Mouse (Mus musculus) liver, embryonic 12.5 days (tissue): Measurements from ENCODE around the gene Gm9913. TPM values are rescaled to one million over a fixed set of nuclear protein-coding genes. Genes with fewer than 3 reads are reported as not detected.

Experiments
- ATAC-seq: fragments of 200-750 bp; cut with Nextera tagmentation; 2 replicates; pipeline ENCODE4 v1.8.0; 2017; ENCODE audit warnings: moderate number of reproducible peaks, mild to moderate bottlenecking, moderate library complexity
- H3K27ac ChIP-seq: fragments of 300-500 bp; sonication (generic); 2 replicates; pipeline ENCODE4 v1.5.1; 2016; ENCODE audit warnings: mild to moderate bottlenecking
- H3K27me3 ChIP-seq: fragments of 300-500 bp; sonication (generic); replicated peaks from 2 replicates; pipeline ENCODE4 v1.6.1; 2016; ENCODE audit warnings: mild to moderate bottlenecking, moderate library complexity
- H3K36me3 ChIP-seq: fragments of 300-500 bp; sonication (generic); 2 replicates; pipeline ENCODE4 v1.6.1; 2016; ENCODE audit warnings: mild to moderate bottlenecking, moderate library complexity
- H3K4me1 ChIP-seq: fragments of 300-500 bp; sonication (generic); 2 replicates; pipeline ENCODE4 v1.6.1; 2016
- H3K4me2 ChIP-seq: fragments of 300-500 bp; sonication (generic); 2 replicates; pipeline ENCODE4 v1.6.1; 2016; ENCODE audit warnings: mild to moderate bottlenecking, moderate library complexity
- H3K4me3 ChIP-seq: fragments of 300-500 bp; sonication (generic); 2 replicates; pipeline ENCODE4 v1.5.1; 2016; ENCODE audit warnings: mild to moderate bottlenecking, moderate library complexity
- H3K9ac ChIP-seq: fragments of 300-500 bp; sonication (generic); 2 replicates; pipeline ENCODE4 v1.6.1; 2016; ENCODE audit warnings: mild to moderate bottlenecking, moderate library complexity
- H3K9me3 ChIP-seq: fragments of 300-500 bp; sonication (generic); replicated peaks from 2 replicates; pipeline ENCODE4 v1.6.1; 2016; ENCODE audit warnings: mild to moderate bottlenecking, moderate library complexity
- WGBS: fragments of 180-500 bp; shearing (Covaris S2); methylation state at CpG from one replicate; pipeline ENCODE4 v1.1.7; 2016; ENCODE audit not compliant: insufficient replicate concordance; 5-methylcytosine and 5-hydroxymethylcytosine counted together
- polyA plus RNA-seq: library from polyadenylated mRNA; unstranded; fragments of >200 nt; fragmentation: Nextera tagmentation; extraction: Ambion mirVana; gene quantifications from 2 replicates; pipeline ENCODE4 v1.2.1, GENCODE M21; 2016

The Gm9913 gene
- polyA plus RNA-seq, 1 experiment from 2014 or later, result 0.05 TPM

DNA sequence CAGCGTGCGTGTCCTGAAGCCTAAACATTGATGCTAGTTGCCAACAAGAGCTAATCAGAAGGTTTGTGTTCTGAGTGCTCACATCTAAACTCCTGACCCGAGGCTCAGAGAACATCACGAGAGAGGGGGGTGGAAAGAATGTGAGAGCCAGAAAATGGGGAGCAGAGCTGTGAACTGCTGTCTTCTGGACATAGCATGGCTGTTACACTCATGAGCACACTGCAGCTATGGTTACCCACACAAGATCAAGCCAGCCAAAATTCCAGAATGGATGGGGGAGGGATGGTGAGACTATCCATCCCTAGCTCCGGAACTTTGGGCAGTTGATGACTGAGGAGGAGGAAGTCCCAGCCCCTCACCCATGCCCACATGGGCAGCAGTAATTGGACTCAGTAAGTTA lies 24.8 kb upstream of the Gm9913 start:
- Histone ChIP-seq H3K9ac (no peak overlapping the region), H3K27ac (no peak overlapping the region), H3K36me3 (no peaks in the 10 kb centered on the region), H3K4me2 (no peak overlapping the region), H3K4me1 (no peaks in the 10 kb centered on the region), H3K4me3 (no peak overlapping the region), H3K27me3 (no peaks in the 10 kb centered on the region), H3K9me3 (no peaks in the 10 kb centered on the region)
- ATAC-seq, result no peak
- 64% methylated on average over 5 of the region's 5 CpGs for WGBS

DNA sequence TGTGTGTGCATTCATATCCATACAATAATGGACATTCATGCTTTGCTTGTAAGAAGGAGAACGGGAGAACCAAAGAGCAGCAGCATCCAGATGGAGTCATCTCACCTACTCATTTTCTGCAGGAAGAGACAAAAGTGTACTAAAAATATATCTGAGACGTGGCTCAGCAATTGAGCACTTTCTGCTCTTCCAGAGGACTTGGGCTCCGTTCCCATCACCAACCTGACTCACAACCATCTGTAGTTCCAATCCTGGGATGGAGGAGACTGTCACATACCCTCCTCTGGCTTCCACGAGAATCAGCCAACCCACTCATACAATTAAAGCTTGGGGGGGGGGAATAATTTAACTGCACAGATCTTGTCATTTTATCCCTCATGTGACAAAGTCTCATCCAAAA lies 23.8 kb upstream of the Gm9913 start:
- Histone ChIP-seq H3K4me2 (no peak overlapping the region), H3K27me3 (no peaks in the 10 kb centered on the region), H3K4me3 (no peak overlapping the region), H3K4me1 (no peaks in the 10 kb centered on the region), H3K27ac (no peak overlapping the region), H3K9me3 (no peaks in the 10 kb centered on the region), H3K36me3 (no peaks in the 10 kb centered on the region), H3K9ac (no peak overlapping the region)
- ATAC-seq, result no peak
- WGBS, result 69% methylated on average over 4 of the region's 4 CpGs

DNA sequence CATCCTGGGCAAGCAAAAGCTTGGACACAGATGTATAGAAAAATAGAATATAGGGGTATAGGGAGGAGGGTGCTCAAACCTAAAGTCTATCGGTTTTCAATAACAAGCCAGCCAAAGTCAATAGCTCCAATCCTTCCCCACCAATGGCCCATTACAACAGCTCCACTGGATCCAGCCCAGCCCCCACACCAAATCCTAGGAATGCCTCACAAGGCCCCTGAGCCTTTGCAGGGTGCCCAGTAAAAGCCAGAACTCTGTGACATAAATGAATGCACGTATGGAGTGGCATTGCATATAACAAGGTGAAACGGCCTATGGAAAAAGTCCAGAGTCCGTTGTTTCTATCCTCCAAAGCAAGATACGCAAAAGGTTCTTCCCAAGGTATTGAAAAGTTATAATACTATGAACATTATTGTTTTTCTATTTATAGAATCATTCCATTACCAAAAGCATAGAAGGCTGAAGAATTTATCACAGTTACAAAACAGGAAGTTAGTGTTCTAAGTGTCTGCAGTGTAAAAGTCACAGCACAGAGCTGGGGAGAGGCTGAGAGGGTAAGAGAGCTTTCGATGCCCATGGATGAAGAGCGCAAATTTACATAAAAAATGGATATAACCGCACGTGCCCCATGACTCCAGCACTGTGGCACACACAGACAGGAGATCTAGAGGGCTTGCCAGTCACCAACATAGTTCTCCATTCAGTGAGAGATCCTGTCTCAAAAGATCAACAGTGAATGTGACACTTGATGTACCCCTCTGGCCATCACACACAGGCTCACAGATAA lies 23.2 kb upstream of the Gm9913 start:
- WGBS, result 77% methylated on average over 9 of the region's 9 CpGs
- no peak for ATAC-seq
- Histone ChIP-seq H3K4me1 (no peaks in the 10 kb centered on the region), H3K27ac (no peak overlapping the region), H3K4me3 (no peak overlapping the region), H3K4me2 (no peak overlapping the region), H3K27me3 (no peaks in the 10 kb centered on the region), H3K36me3 (no peaks in the 10 kb centered on the region), H3K9me3 (no peaks in the 10 kb centered on the region), H3K9ac (no peak overlapping the region)

DNA sequence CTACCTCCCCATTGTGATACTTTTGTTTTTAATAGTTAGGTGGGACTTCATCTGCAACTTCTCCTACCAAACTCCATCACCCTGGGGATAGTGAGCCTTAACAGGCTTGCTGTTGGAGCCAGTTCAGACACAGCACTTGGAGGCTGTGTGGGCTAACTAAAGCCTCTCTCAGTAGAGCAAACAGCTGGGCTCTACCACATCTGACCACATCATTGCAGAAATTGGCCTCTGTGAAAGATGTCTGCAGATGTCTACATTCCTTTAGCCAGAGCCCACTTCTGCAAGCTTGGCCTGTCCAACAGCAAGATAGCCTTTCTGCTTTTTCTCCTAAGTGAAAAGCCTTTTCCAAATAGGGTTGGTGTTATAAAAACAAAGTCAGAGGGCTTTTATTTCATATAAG lies 20.7 kb upstream of the Gm9913 start:
- H3K4me2 ChIP-seq, result no peak overlapping the region
- H3K36me3 ChIP-seq, result no peaks in the 10 kb centered on the region
- ATAC-seq, result no peak
- no peaks in the 10 kb centered on the region for H3K4me1 ChIP-seq
- H3K27ac ChIP-seq, result no peak overlapping the region
- no peaks in the 10 kb centered on the region for H3K9me3 ChIP-seq
- no peak overlapping the region for H3K4me3 ChIP-seq
- no peaks in the 10 kb centered on the region for H3K27me3 ChIP-seq
- no peak overlapping the region for H3K9ac ChIP-seq

DNA sequence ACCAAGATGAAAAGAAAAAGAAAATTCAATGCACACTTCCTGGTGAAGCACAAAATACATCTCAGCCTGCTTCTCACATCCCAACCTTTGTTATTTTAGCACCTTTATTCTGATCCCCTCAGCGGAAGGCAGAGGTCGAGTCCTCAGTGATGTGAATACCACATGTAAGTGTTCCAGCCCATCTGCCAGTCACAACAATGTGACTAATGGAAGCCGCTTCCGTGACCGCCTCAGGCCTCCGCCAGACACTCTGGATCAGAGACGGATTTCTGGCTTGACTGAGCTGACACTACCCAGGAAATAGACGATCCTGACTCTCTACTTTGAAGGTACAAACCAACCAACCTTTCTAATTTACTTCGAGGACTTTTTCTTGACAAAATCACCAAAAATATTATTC lies 20.0 kb upstream of the Gm9913 start:
- Histone ChIP-seq H3K4me2 (no peak overlapping the region), H3K4me3 (no peak overlapping the region), H3K9me3 (no peaks in the 10 kb centered on the region), H3K27ac (no peak overlapping the region), H3K9ac (no peak overlapping the region), H3K27me3 (no peaks in the 10 kb centered on the region), H3K36me3 (no peaks in the 10 kb centered on the region), H3K4me1 (no peaks in the 10 kb centered on the region)
- 69% methylated on average over 9 of the region's 9 CpGs for WGBS
- ATAC-seq, result no peak

DNA sequence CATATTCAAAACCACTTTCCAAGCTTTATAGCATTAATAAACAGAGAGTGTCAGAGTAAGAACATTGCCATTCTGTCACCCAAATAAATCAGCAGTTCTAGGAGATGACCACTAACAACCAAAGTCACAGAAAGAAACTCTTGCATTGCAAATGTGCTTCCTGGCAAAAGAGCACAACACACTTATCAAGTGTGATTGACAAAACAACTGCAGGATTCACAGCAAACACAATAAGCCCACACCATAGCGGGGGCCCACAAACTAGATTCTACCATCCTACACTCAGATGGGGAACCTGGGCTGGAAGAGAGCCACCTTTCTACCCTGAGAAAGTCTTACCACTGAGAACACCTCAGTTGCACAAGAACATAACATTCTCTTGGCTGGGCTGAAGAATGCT lies 14.9 kb upstream of the Gm9913 start:
- H3K27ac ChIP-seq, result no peak overlapping the region
- no peak overlapping the region for H3K9ac ChIP-seq
- H3K4me2 ChIP-seq, result no peak overlapping the region
- 86% methylated on average over 1 of the region's 1 CpGs for WGBS
- no peaks in the 10 kb centered on the region for H3K36me3 ChIP-seq
- H3K4me3 ChIP-seq, result no peak overlapping the region
- H3K9me3 ChIP-seq, result no peaks in the 10 kb centered on the region
- ATAC-seq, result no peak
- no peaks in the 10 kb centered on the region for H3K27me3 ChIP-seq
- no peaks in the 10 kb centered on the region for H3K4me1 ChIP-seq

DNA sequence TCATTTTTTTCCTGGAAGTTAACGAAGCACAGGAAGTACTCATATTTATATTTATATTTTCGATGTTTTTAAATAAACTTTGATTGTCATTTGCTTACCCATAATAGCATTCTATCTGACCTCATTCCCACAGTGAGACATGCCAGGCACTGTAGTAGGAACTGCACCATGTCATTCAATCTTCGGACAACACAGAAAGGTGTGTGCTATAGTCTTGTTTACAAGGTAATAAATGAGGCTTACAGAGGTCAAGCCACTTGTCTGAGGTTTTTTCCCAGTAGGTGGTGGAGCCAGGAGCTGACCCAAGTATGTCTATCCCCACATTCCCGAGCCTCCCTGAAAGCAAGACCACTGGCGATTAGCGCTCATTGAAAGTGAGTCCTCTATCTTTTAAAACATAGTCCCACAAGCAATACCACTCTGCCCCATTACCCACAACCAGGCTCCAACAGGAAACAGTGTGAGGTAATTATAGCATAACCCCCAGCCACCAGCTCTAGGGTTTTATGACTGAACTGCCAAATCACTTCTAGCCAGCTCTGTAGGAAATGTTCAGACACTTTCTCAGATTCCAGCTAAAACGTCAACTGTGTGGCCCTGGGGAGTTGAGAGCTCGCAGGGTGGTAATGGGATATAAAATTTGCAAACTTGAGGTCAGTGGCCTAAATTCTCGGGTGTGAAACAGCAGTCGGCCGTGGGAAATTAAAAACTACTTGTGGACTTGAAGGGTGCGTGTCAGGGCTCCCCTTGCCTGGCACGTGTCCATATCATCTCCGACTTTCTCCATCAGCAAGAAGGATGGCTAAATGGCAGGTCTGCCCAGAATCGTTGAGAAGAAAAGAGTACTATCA lies 12.6 kb upstream of the Gm9913 start:
- H3K4me3 ChIP-seq, result no peak overlapping the region
- H3K27ac ChIP-seq, result no peak overlapping the region
- no peaks in the 10 kb centered on the region for H3K27me3 ChIP-seq
- H3K9ac ChIP-seq, result no peak overlapping the region
- no peak for ATAC-seq
- H3K36me3 ChIP-seq, result no peaks in the 10 kb centered on the region
- no peak overlapping the region for H3K4me2 ChIP-seq
- no peaks in the 10 kb centered on the region for H3K9me3 ChIP-seq
- no peaks in the 10 kb centered on the region for H3K4me1 ChIP-seq
- WGBS, result 52% methylated on average over 15 of the region's 15 CpGs

DNA sequence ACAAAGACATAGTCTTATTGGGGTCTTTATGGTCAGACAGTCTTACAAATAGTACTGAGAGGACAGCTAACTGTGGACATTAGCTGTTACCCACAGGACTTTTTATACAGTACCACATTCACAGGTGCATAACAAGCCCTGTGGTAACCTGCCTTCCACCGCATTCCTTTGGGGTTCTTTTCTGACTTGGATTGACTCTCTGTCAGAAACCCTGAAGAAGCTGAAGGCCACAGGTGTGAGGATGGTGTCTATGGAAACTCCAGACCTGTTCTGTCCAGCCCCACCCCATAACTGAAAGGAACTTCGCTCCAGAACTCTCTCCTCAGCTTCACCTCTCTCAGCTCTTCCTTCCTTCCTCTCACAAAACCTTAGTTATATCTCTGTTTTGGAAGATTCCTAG lies 10.6 kb upstream of the Gm9913 start:
- no peak overlapping the region for H3K27ac ChIP-seq
- H3K4me2 ChIP-seq, result no peak overlapping the region
- no peaks in the 10 kb centered on the region for H3K27me3 ChIP-seq
- H3K4me3 ChIP-seq, result no peak overlapping the region
- no peaks in the 10 kb centered on the region for H3K9me3 ChIP-seq
- WGBS, result 70% methylated on average over 2 of the region's 2 CpGs
- ATAC-seq, result no peak
- no peaks in the 10 kb centered on the region for H3K4me1 ChIP-seq
- no peaks in the 10 kb centered on the region for H3K36me3 ChIP-seq
- H3K9ac ChIP-seq, result no peak overlapping the region

DNA sequence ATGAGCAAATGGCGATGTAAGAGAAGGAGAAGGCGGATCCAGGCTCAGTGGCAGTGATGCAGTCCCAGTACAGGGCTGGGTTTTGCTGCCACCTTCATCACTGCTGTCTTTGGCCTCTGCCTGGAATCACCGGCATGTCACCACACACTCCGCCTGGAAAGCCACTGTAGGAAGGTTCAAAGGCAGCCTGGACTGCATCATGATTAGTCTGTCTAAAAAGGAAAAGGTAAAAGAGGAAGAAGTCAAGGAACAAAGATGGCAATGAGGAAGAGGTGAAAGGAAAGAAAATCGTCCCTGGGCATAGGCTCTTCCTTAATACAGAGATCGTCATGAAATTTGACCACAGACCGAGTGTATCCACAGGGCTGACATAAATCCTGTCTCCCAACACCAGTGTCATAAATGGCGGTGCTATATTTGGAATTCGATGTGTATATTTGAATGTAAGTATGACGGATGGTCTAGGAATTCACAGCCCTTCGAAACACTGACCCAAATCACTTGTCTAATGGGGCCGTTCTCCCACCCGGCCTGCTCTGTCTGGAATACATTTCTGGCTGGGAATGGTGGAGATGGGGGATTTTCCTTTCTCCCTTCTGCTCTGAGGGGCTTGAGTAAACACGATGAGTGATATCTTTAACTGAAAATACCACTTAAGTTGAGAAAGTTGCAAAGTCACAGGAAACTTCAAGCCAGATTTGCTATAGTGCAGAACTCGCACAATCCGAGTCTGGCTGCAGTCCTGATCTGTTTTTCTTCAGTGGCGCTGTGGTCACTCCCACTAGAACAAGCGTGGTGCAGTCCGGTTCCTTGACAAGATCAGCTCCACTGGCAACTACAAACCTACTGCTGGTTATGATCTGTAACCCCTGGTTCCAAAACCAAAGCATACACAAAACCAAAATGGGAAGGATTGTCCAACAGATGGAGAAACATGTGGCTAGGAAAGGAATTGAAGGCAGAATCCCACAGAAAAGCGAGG lies 9.8 kb upstream of the Gm9913 start:
- Histone ChIP-seq H3K9ac (no peak overlapping the region), H3K27me3 (no peaks in the 10 kb centered on the region), H3K4me2 (no peak overlapping the region), H3K4me3 (no peak overlapping the region), H3K4me1 (no peaks in the 10 kb centered on the region), H3K36me3 (no peaks in the 10 kb centered on the region), H3K27ac (no peak overlapping the region), H3K9me3 (no peaks in the 10 kb centered on the region)
- WGBS, result 65% methylated on average over 20 of the region's 20 CpGs
- no peak for ATAC-seq

DNA sequence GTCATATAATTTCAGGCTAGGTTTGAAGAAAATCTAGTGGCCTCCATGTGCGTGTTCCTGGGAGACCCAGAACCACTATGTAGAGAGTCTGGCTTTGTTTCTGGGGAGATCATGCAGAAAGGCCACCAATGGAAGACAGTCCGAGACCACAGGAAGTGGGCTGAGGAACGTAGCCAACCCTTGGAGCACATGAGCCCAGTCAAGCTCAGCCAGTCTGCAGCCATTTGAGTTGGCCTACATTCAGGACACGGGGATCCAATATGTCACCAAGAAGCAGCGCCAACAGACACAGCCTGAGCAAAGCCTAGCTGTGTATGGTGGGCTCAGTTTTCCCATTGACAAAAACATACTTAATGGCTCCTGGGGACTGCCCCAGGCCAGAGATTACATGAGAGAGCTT lies 8.2 kb upstream of the Gm9913 start:
- H3K4me1 ChIP-seq, result no peaks in the 10 kb centered on the region
- H3K9ac ChIP-seq, result no peak overlapping the region
- H3K4me3 ChIP-seq, result no peak overlapping the region
- WGBS, result 65% methylated on average over 5 of the region's 5 CpGs
- H3K27me3 ChIP-seq, result no peaks in the 10 kb centered on the region
- no peak overlapping the region for H3K27ac ChIP-seq
- H3K36me3 ChIP-seq, result no peaks in the 10 kb centered on the region
- ATAC-seq, result no peak
- H3K4me2 ChIP-seq, result no peak overlapping the region
- no peaks in the 10 kb centered on the region for H3K9me3 ChIP-seq

DNA sequence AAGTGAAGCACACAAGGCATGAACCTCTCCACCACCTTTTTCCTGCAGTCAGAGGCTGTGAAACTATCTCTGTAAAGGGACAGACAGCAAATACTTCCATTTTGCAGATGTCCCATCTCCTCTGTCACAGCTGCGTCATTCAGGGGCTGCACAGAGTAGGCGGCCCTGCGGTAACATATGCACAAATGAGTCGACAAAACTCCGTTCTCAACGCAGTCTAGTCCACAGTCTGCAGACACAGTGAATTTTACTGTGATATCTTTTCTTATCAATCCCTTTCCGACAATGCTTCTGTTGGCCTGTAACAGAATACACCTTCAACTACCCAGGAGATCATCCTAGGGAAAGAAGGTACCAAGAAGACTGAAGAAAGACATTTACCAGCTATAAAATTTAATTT lies 6.7 kb upstream of the Gm9913 start:
- peaks cover 7% of the 10 kb centered on the region for H3K27me3 ChIP-seq
- no peak for ATAC-seq
- no peaks in the 10 kb centered on the region for H3K9me3 ChIP-seq
- H3K4me3 ChIP-seq, result no peak overlapping the region
- H3K27ac ChIP-seq, result no peak overlapping the region
- WGBS, result 55% methylated on average over 7 of the region's 7 CpGs
- no peaks in the 10 kb centered on the region for H3K4me1 ChIP-seq
- no peaks in the 10 kb centered on the region for H3K36me3 ChIP-seq
- H3K9ac ChIP-seq, result no peak overlapping the region
- H3K4me2 ChIP-seq, result no peak overlapping the region

DNA sequence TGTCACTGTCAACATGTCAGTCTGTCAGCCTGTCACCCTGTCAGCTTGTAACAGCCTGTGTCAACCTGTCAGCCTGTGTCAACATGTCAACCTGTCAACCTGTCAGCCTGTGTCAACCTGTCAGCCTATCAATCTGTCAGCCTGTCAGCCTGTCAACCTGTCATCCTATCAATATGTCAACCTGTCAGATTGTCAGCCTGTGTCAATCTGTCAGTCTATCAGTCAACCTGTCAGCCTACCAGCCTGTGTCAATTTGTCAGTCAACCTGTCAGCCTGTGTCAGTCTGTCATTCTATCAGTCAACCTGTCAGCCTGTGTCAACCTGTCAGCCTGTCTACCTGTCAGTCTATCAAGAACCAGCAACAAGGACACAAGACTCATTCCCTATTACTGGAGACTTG lies 3.4 kb upstream of the Gm9913 start:
- H3K4me1 ChIP-seq, result no peaks in the 10 kb centered on the region
- no peak overlapping the region for H3K4me2 ChIP-seq
- no peaks in the 10 kb centered on the region for H3K36me3 ChIP-seq
- no peak overlapping the region for H3K9ac ChIP-seq
- H3K9me3 ChIP-seq, result no peaks in the 10 kb centered on the region
- no peak for ATAC-seq
- no peak overlapping the region for H3K4me3 ChIP-seq
- H3K27ac ChIP-seq, result no peak overlapping the region
- H3K27me3 ChIP-seq, result peaks cover 34% of the 10 kb centered on the region
